Mouse (Mus musculus): ENCODE data around the gene Ube2v1. TPM values are rescaled to one million over a fixed set of nuclear protein-coding genes. Genes with fewer than 3 reads are reported as not detected.

Gene Ube2v1
- polyA plus RNA-seq, 1 experiment = 322 TPM

- Histone ChIP-seq H3K27me3 (ENCODE audit: control insufficient read depth, insufficient read depth, insufficient read length) (no peaks in the 10 kb centered on the region), H3K4me3 (peak overlapping the region; percentile 49), H3K4me2 (ENCODE audit: low read depth) (peak overlapping the region; percentile 96), H3ac (ENCODE audit: control insufficient read depth, insufficient read length) (no peak overlapping the region), H3K36me3 (ENCODE audit: control insufficient read depth, insufficient read depth) (peaks cover 8% of the 10 kb centered on the region), H3K79me2 (ENCODE audit: control insufficient read depth, insufficient read depth) (peaks cover 67% of the 10 kb centered on the region)
- TF ChIP-seq TCF3 (IDR thresholded peaks at IDR 0.05; ENCODE audit: insufficient read length, low read depth) (no peak), POLR2A (IDR thresholded peaks at IDR 0.05; ENCODE audit: insufficient read length, low read depth) (no peak), TCF12 (IDR thresholded peaks at IDR 0.05; ENCODE audit: insufficient read depth, poor library complexity, severe bottlenecking) (no peak), MYOD1 (IDR thresholded peaks at IDR 0.05; ENCODE audit: control insufficient read depth in 1 of 3, insufficient read length in 2 of 3, low read depth in 2 of 3) (no peak), MYOG (IDR thresholded peaks at IDR 0.05; ENCODE audit: control insufficient read depth in 1 of 3, insufficient read depth in 1 of 3, insufficient read length in 2 of 3, low read depth in 2 of 3) (no peak), CEBPB (IDR thresholded peaks at IDR 0.05; ENCODE audit: insufficient read depth, poor library complexity, severe bottlenecking) (no peak), SRF (IDR thresholded peaks at IDR 0.05; ENCODE audit: control insufficient read depth, insufficient read length, low read depth) (no peak), REST (IDR thresholded peaks at IDR 0.05; ENCODE audit: insufficient read depth, insufficient read length) (no peak), MAX (IDR thresholded peaks at IDR 0.05; ENCODE audit: low read depth) (no peak), E2F4 (IDR thresholded peaks at IDR 0.05; ENCODE audit: insufficient read depth) (no peak)
These were observed 2.2 kb downstream of the Ube2v1 start for GRCm38 (mm10) chr2:167629665-167630209.

GRCm38 (mm10) chr2:167628872-167629271, 3.0 kb downstream of the Ube2v1 start:
- Histone ChIP-seq H3K4me2 (ENCODE audit: low read depth) (peak overlapping the region; percentile 96), H3K4me3 (no peak overlapping the region), H3K27me3 (ENCODE audit: control insufficient read depth, insufficient read depth, insufficient read length) (no peaks in the 10 kb centered on the region), H3K36me3 (ENCODE audit: control insufficient read depth, insufficient read depth) (peaks cover 8% of the 10 kb centered on the region), H3ac (ENCODE audit: control insufficient read depth, insufficient read length) (no peak overlapping the region), H3K79me2 (ENCODE audit: control insufficient read depth, insufficient read depth) (peaks cover 73% of the 10 kb centered on the region)
- TF ChIP-seq MYOG (IDR thresholded peaks at IDR 0.05; ENCODE audit: control insufficient read depth in 1 of 3, insufficient read depth in 1 of 3, insufficient read length in 2 of 3, low read depth in 2 of 3) (peak in 1 of 3 experiments; percentile 50), REST (IDR thresholded peaks at IDR 0.05; ENCODE audit: insufficient read depth, insufficient read length) (no peak), TCF12 (IDR thresholded peaks at IDR 0.05; ENCODE audit: insufficient read depth, poor library complexity, severe bottlenecking) (no peak), MAX (IDR thresholded peaks at IDR 0.05; ENCODE audit: low read depth) (no peak), MYOD1 (IDR thresholded peaks at IDR 0.05; ENCODE audit: control insufficient read depth in 1 of 3, insufficient read length in 2 of 3, low read depth in 2 of 3) (peak in 1 of 3 experiments; percentile 25), USF1 (IDR thresholded peaks at IDR 0.05; ENCODE audit: low read depth) (no peak), POLR2AphosphoS2 (IDR thresholded peaks at IDR 0.05; ENCODE audit: insufficient read length, low read depth) (peak; percentile 15), TCF3 (IDR thresholded peaks at IDR 0.05; ENCODE audit: insufficient read length, low read depth) (no peak)

- no peak overlapping the region for H3ac ChIP-seq (ENCODE audit: control insufficient read depth, insufficient read length)
- H3K4me2 ChIP-seq (ENCODE audit: low read depth) = no peak overlapping the region
- no peak overlapping the region for H3K4me3 ChIP-seq
- no peaks in the 10 kb centered on the region for H3K27me3 ChIP-seq (ENCODE audit: control insufficient read depth, insufficient read depth, insufficient read length)
- peaks cover 91% of the 10 kb centered on the region for H3K79me2 ChIP-seq (ENCODE audit: control insufficient read depth, insufficient read depth)
- TF ChIP-seq CEBPB (IDR thresholded peaks at IDR 0.05; ENCODE audit: insufficient read depth, poor library complexity, severe bottlenecking) (no peak), POLR2AphosphoS2 (IDR thresholded peaks at IDR 0.05; ENCODE audit: insufficient read length, low read depth) (no peak), MYOD1 (IDR thresholded peaks at IDR 0.05; ENCODE audit: control insufficient read depth in 1 of 3, insufficient read length in 2 of 3, low read depth in 2 of 3) (no peak), TCF3 (IDR thresholded peaks at IDR 0.05; ENCODE audit: insufficient read length, low read depth) (no peak), MYOG (IDR thresholded peaks at IDR 0.05; ENCODE audit: control insufficient read depth in 1 of 3, insufficient read depth in 1 of 3, insufficient read length in 2 of 3, low read depth in 2 of 3) (no peak), REST (IDR thresholded peaks at IDR 0.05; ENCODE audit: insufficient read depth, insufficient read length) (no peak), TCF12 (IDR thresholded peaks at IDR 0.05; ENCODE audit: insufficient read depth, poor library complexity, severe bottlenecking) (no peak), MAX (IDR thresholded peaks at IDR 0.05; ENCODE audit: low read depth) (no peak), POLR2A (IDR thresholded peaks at IDR 0.05; ENCODE audit: insufficient read length, low read depth) (no peak), E2F4 (IDR thresholded peaks at IDR 0.05; ENCODE audit: insufficient read depth) (no peak), USF1 (IDR thresholded peaks at IDR 0.05; ENCODE audit: low read depth) (no peak), SRF (IDR thresholded peaks at IDR 0.05; ENCODE audit: control insufficient read depth, insufficient read length, low read depth) (no peak)
- H3K36me3 ChIP-seq (ENCODE audit: control insufficient read depth, insufficient read depth) = peaks cover 8% of the 10 kb centered on the region
These were observed 4.9 kb downstream of the Ube2v1 start for GRCm38 (mm10) chr2:167627019-167627418.

- TF ChIP-seq E2F4 (IDR thresholded peaks at IDR 0.05; ENCODE audit: insufficient read depth) (no peak), CEBPB (IDR thresholded peaks at IDR 0.05; ENCODE audit: insufficient read depth, poor library complexity, severe bottlenecking) (no peak), POLR2AphosphoS2 (IDR thresholded peaks at IDR 0.05; ENCODE audit: insufficient read length, low read depth) (no peak), REST (IDR thresholded peaks at IDR 0.05; ENCODE audit: insufficient read depth, insufficient read length) (no peak), MYOG (IDR thresholded peaks at IDR 0.05; ENCODE audit: control insufficient read depth in 1 of 3, insufficient read depth in 1 of 3, insufficient read length in 2 of 3, low read depth in 2 of 3) (no peak), MYOD1 (IDR thresholded peaks at IDR 0.05; ENCODE audit: control insufficient read depth in 1 of 3, insufficient read length in 2 of 3, low read depth in 2 of 3) (no peak), POLR2A (IDR thresholded peaks at IDR 0.05; ENCODE audit: insufficient read length, low read depth) (no peak), SRF (IDR thresholded peaks at IDR 0.05; ENCODE audit: control insufficient read depth, insufficient read length, low read depth) (no peak)
- H3K79me2 ChIP-seq (ENCODE audit: control insufficient read depth, insufficient read depth) = peaks cover 97% of the 10 kb centered on the region
- H3ac ChIP-seq (ENCODE audit: control insufficient read depth, insufficient read length) = no peak overlapping the region
- no peaks in the 10 kb centered on the region for H3K27me3 ChIP-seq (ENCODE audit: control insufficient read depth, insufficient read depth, insufficient read length)
- H3K36me3 ChIP-seq (ENCODE audit: control insufficient read depth, insufficient read depth) = peaks cover 8% of the 10 kb centered on the region
- H3K4me3 ChIP-seq = no peak overlapping the region
- no peak overlapping the region for H3K4me2 ChIP-seq (ENCODE audit: low read depth)
These were observed 6.2 kb downstream of the Ube2v1 start for GRCm38 (mm10) chr2:167625670-167626069.

Data from myocyte (in vitro differentiated cells).